Mouse (Mus musculus) liver, adult 2 months (tissue): ENCODE measurements around the gene Slc32a1. TPM values are rescaled to one million over a fixed set of nuclear protein-coding genes. Genes with fewer than 3 reads are reported as not detected.

Source experiments
- DNase-seq: peaks from one replicate; pipeline ENCODE4 v3.0.0-alpha.2; 2011; ENCODE audit warnings: low read depth, low spot score; ENCODE audit errors: extremely low read depth
- H3K27ac ChIP-seq: fragments of 200-500 bp; replicated peaks from 2 replicates; pipeline ENCODE4 v1.5.1; 2012; ENCODE audit warnings: low read depth, mild to moderate bottlenecking, control low read depth, inconsistent platforms, low read length; ENCODE audit not compliant: insufficient read depth
- H3K27me3 ChIP-seq: fragments of 200-500 bp; 2 replicates; pipeline ENCODE4 v1.6.1; 2012; ENCODE audit warnings: mild to moderate bottlenecking, moderate library complexity, low read length, inconsistent platforms; ENCODE audit not compliant: control insufficient read depth, insufficient read depth
- H3K36me3 ChIP-seq: fragments of 200-500 bp; 2 replicates; pipeline ENCODE4 v1.6.1; 2012; ENCODE audit warnings: low read length, inconsistent platforms; ENCODE audit not compliant: control insufficient read depth, insufficient read depth
- H3K4me1 ChIP-seq: fragments of 200-500 bp; 2 replicates; pipeline ENCODE4 v1.6.1; 2011; ENCODE audit warnings: low read length; ENCODE audit not compliant: control insufficient read depth, insufficient read depth
- H3K4me3 ChIP-seq: fragments of 200-500 bp; 2 replicates; pipeline ENCODE4 v1.5.1; 2011; ENCODE audit warnings: low read depth, mild to moderate bottlenecking, control low read depth, low read length, moderate library complexity; ENCODE audit not compliant: insufficient read depth
- H3K79me2 ChIP-seq: fragments of 200-500 bp; 2 replicates; pipeline ENCODE4 v1.6.1; 2012; ENCODE audit warnings: inconsistent platforms, mild to moderate bottlenecking, low read length, moderate library complexity; ENCODE audit not compliant: control insufficient read depth, insufficient read depth
- H3K9ac ChIP-seq: fragments of 200-500 bp; 2 replicates; pipeline ENCODE4 v1.6.1; 2012; ENCODE audit warnings: low read depth, mild to moderate bottlenecking, control low read depth, inconsistent platforms, low read length
- CTCF ChIP-seq: fragments of 200-500 bp; IDR thresholded peaks from 2 replicates; pipeline ENCODE4 v1.5.1; 2011; ENCODE audit warnings: low read depth, low read length, control low read depth
- POLR2A ChIP-seq: fragments of 200-500 bp; IDR thresholded peaks from 2 replicates; pipeline ENCODE4 v1.6.1; 2011; ENCODE audit warnings: low read length, control low read depth; ENCODE audit not compliant: insufficient read depth; ENCODE audit errors: extremely low read depth
- WGBS: fragments of 180-500 bp; shearing (Covaris S2); methylation state at CpG from one replicate; pipeline ENCODE4 v1.1.7; 2018; 5-methylcytosine and 5-hydroxymethylcytosine counted together
- polyA plus RNA-seq: library from polyadenylated mRNA; depleted of rRNA; stranded (reverse); fragments of >200 nt; gene quantifications from 2 replicates; pipeline ENCODE4 v1.2.3, GENCODE M21; 2012
- total RNA-seq: library from RNA; depleted of rRNA; stranded (reverse); fragments of >200 nt; gene quantifications from 2 replicates; pipeline ENCODE4 v1.2.3, GENCODE M21; 2014

Slc32a1 gene
- total and polyA plus RNA-seq, 2 experiments, result not detected

DNA sequence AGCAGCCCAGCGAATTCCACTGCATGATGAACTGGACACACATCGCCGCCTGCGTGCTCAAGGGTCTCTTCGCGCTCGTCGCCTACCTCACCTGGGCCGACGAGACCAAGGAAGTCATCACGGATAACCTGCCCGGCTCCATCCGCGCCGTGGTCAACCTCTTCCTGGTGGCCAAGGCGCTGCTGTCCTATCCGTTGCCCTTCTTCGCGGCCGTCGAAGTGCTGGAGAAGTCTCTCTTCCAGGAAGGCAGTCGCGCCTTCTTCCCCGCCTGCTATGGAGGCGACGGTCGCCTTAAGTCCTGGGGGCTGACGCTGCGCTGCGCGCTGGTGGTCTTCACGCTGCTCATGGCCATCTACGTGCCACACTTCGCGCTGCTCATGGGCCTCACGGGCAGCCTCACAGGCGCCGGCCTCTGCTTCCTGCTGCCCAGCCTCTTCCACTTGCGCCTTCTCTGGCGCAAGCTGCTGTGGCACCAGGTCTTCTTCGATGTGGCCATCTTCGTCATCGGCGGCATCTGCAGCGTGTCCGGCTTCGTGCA, 3.9 kb downstream of the Slc32a1 start:
- Histone ChIP-seq H3K4me3 (no peak overlapping the region), H3K9ac (no peak overlapping the region), H3K79me2 (no peaks in the 10 kb centered on the region), H3K27me3 (peaks cover 33% of the 10 kb centered on the region), H3K27ac (no peak overlapping the region), H3K36me3 (no peaks in the 10 kb centered on the region), H3K4me1 (no peaks in the 10 kb centered on the region)
- no peak for DNase-seq
- no peak for TF ChIP-seq CTCF
- no peak for TF ChIP-seq POLR2A
- WGBS, result 4% methylated on average over 47 of the region's 47 CpGs

DNA sequence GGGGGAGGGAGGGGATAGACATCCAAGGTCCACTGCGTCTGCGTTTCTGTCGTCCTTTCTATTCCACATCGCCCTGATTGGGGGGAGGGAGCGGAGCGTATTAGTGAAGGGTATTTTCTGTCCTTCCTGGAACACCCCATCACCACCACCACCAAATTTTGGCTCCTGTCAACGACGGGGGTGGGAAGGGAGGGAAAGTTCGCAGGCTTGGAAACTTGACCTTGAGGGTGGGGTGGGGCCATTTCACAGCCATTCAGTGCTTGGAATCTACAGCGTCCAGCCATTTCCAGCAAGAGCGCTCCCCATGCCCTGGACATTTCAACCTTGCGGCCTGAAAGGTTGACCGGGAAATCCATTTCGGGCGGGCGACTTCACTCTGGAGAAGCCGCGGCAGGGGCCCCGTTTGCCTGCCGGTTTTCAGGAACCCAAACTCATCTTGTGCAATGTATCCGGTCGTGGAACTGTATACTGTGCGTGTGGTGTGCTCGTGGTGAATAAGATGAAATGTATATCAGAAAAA, 4.7 kb downstream of the Slc32a1 start:
- Histone ChIP-seq H3K4me3 (no peak overlapping the region), H3K27ac (no peak overlapping the region), H3K9ac (no peak overlapping the region), H3K27me3 (peaks cover 33% of the 10 kb centered on the region), H3K79me2 (no peaks in the 10 kb centered on the region), H3K36me3 (no peaks in the 10 kb centered on the region), H3K4me1 (no peaks in the 10 kb centered on the region)
- TF ChIP-seq POLR2A, result no peak
- TF ChIP-seq CTCF, result no peak
- DNase-seq, result no peak
- 3% methylated on average over 24 of the region's 24 CpGs for WGBS

DNA sequence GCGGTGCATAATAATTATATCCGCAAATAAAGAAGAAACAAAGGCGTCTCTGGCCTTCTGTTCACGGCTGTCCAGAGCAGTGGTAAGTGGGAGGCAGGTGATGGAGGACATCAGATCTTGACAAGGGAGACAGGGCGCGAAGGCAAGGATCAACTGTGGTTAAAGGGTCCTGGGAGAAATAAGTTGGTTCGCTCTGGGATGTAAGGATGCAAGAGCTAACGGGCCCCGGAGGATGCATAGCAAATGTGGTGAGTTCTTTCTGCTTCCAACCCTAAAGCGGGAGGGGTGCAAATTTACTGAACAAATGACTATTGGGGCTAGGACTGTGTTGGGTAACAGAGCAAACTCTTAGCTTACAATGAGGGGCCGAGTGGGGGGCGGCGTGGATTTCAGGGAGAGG, 5.1 kb downstream of the Slc32a1 start:
- DNase-seq, result no peak
- H3K4me3 ChIP-seq, result no peak overlapping the region
- no peaks in the 10 kb centered on the region for H3K4me1 ChIP-seq
- H3K9ac ChIP-seq, result no peak overlapping the region
- no peak for TF ChIP-seq POLR2A
- TF ChIP-seq CTCF, result no peak
- no peaks in the 10 kb centered on the region for H3K79me2 ChIP-seq
- 7% methylated on average over 13 of the region's 13 CpGs for WGBS
- H3K27ac ChIP-seq, result no peak overlapping the region
- no peaks in the 10 kb centered on the region for H3K36me3 ChIP-seq
- peaks cover 30% of the 10 kb centered on the region for H3K27me3 ChIP-seq

DNA sequence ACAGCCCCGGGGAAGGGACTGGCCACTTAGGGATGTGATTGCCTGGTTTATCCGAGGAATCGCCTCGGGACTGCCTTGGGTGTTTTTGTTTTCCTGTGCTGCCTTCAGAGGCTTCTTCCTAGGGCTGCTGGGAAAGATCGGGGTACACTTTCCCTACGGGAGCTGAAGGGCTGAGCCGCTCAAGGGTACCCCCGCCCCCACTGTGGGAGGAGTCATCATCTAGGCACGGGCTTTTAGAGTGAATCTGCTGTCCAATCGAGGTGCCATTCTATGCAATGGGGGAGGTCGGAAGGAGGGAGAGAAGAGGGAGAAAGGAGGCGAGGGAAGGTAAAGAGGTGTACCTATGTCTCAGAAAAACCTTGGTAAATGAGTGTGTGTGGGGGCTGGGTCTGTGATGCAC, 5.7 kb downstream of the Slc32a1 start:
- H3K79me2 ChIP-seq, result no peaks in the 10 kb centered on the region
- no peak for TF ChIP-seq CTCF
- TF ChIP-seq POLR2A, result no peak
- DNase-seq, result no peak
- H3K36me3 ChIP-seq, result no peaks in the 10 kb centered on the region
- no peak overlapping the region for H3K4me3 ChIP-seq
- 5% methylated on average over 12 of the region's 12 CpGs for WGBS
- peaks cover 24% of the 10 kb centered on the region for H3K27me3 ChIP-seq
- H3K9ac ChIP-seq, result no peak overlapping the region
- H3K4me1 ChIP-seq, result no peaks in the 10 kb centered on the region
- no peak overlapping the region for H3K27ac ChIP-seq

DNA sequence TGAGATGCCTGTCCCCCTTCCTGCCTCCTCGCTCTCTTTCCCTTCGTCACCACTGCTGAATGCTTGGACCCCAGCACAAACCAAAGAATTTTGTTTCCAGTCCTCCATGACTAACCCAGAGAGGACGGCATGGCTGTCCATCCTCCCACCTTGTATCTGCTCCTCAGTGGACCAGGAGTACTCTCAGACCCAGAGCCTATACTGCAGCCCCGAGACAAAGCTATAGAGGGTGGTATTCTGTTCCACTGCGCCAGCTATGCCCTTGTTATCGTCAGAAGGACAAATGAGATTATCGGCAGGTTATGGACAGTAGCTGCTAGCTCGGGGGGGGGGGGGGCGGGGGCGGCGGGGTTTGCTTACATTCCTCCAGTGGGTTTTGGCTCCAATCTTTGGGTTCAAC, 6.2 kb downstream of the Slc32a1 start:
- no peak for TF ChIP-seq POLR2A
- TF ChIP-seq CTCF, result no peak
- no peak overlapping the region for H3K27ac ChIP-seq
- H3K9ac ChIP-seq, result no peak overlapping the region
- H3K36me3 ChIP-seq, result no peaks in the 10 kb centered on the region
- peaks cover 22% of the 10 kb centered on the region for H3K27me3 ChIP-seq
- H3K4me3 ChIP-seq, result no peak overlapping the region
- no peak for DNase-seq
- 15% methylated on average over 11 of the region's 11 CpGs for WGBS
- no peaks in the 10 kb centered on the region for H3K79me2 ChIP-seq
- no peaks in the 10 kb centered on the region for H3K4me1 ChIP-seq

- under 1% methylated on average over 39 of the region's 39 CpGs for WGBS
- Histone ChIP-seq H3K27ac (peak within 1 kb of the TSS; percentile 78), H3K4me3 (peak within 1 kb of the TSS; percentile 90), H3K36me3 (peaks cover 10% of the 10 kb centered on the region; the same call in 1 of the 2 replicates), H3K9ac (peak within 1 kb of the TSS; percentile 77), H3K27me3 (no peaks in the 10 kb centered on the region), H3K79me2 (no peaks in the 10 kb centered on the region), H3K4me1 (peaks cover 2% of the 10 kb centered on the region; the same call in 1 of the 2 replicates)
- peak; percentile 87 for DNase-seq
- no peak for TF ChIP-seq CTCF
- peak; percentile 34; the same call in 1 of the 2 replicates for TF ChIP-seq POLR2A
Measured at GRCm38 (mm10) chr2:158624718-158625222, 14.2 kb downstream of the Slc32a1 start, which contains the start of gene Actr5. Actr5 (plus strand) TSS chr2:158624888.
